In the genomic region with DNA sequence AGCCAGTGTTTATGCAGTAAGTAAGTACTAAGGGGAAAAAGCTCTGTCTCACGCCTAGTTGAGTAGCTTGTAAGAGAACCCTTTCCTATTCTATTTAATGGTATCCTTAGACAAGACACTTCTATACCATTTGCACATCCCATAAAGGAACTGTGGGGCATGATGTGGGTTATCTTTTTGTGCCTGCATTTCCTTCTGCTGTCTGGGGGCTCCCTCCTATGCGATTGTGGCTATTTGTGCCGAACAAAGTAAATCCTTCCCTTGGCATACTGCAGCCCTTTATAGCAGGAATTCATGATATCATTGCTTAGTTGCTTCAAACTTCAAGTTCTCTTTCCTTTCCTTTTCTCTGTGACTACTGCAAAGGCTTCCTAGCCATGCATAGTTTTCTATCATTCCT, we compare ENCODE assay signal across 20 mouse cellular contexts. TPM values are rescaled to one million over a fixed set of nuclear protein-coding genes. Genes with fewer than 3 reads are reported as not detected.
DNase-seq lines count a peak whose midpoint lies in the region; ATAC-seq and TF ChIP-seq lines count a peak whose summit lies in the region.
"Had no signal": no experiment of that assay in that cellular context is flagged by ENCODE, and none has a peak within 500 bp of the region (broad histone marks: within the 10 kb centered on the region; RNA-seq: fewer than 3 reads in every experiment).

No protein-coding gene starts in this region.

- no peak for TF ChIP-seq POLR2A in MEL (IDR thresholded peaks at IDR 0.05; ENCODE audit: control insufficient read depth in 1 of 2, insufficient read depth in 1 of 2, low read depth in 1 of 2, low read length in 2 of 2, poor library complexity in 1 of 2)

- no peak overlapping the region for H3K27ac ChIP-seq in MEL (ENCODE audit: control insufficient read depth, low read depth, low read length)
- no peak overlapping the region for H3K27ac ChIP-seq in stomach, postnatal 0 days (replicated peaks)
- no peak overlapping the region for H3K27ac ChIP-seq in liver, postnatal 0 days (ENCODE audit: low read depth)
- H3K27ac ChIP-seq: embryonic facial prominence, embryonic 10.5 days; embryonic facial prominence, embryonic 12.5 days; forebrain, embryonic 13.5 days; forebrain, embryonic 15.5 days had no signal

- no peak overlapping the region for H3K9ac ChIP-seq in MEL (ENCODE audit: control insufficient read depth, low read depth, low read length, poor library complexity, severe bottlenecking)
- H3K9ac ChIP-seq in stomach, postnatal 0 days (ENCODE audit: low read length), result no peak overlapping the region
- H3K9ac ChIP-seq in liver, postnatal 0 days (replicated peaks), result no peak overlapping the region
- H3K9ac ChIP-seq: embryonic facial prominence, embryonic 12.5 days; forebrain, embryonic 13.5 days; forebrain, embryonic 15.5 days; forebrain, postnatal 0 days had no signal

- H3K36me3 ChIP-seq in MEL (ENCODE audit: control insufficient read depth in 1 of 2, insufficient read depth in 2 of 2, low read length in 2 of 2), result peaks cover 2 to 19% of the 10 kb centered on the region in 2 experiments; a peak in 3 of 4 replicates
- H3K36me3 ChIP-seq in stomach, postnatal 0 days (ENCODE audit: control insufficient read depth, insufficient read depth, low read length), result no peaks in the 10 kb centered on the region
- H3K36me3 ChIP-seq in liver, postnatal 0 days (replicated peaks; ENCODE audit: insufficient read depth, low read length), result no peaks in the 10 kb centered on the region
- H3K36me3 ChIP-seq: embryonic facial prominence, embryonic 10.5 days; embryonic facial prominence, embryonic 12.5 days; forebrain, embryonic 15.5 days had no signal

- no peaks in the 10 kb centered on the region for H3K9me3 ChIP-seq in MEL (replicated peaks; ENCODE audit: insufficient read depth, low read length)
- no peaks in the 10 kb centered on the region for H3K9me3 ChIP-seq in stomach, postnatal 0 days (ENCODE audit: control insufficient read depth, low read length)
- H3K9me3 ChIP-seq in liver, postnatal 0 days (ENCODE audit: low read length), result no peaks in the 10 kb centered on the region
- H3K9me3 ChIP-seq: embryonic facial prominence, embryonic 10.5 days; embryonic facial prominence, embryonic 12.5 days; forebrain, embryonic 13.5 days; forebrain, embryonic 15.5 days had no signal

- WGBS in stomach, postnatal 0 days, result 82% methylated on average over 3 of the region's 3 CpGs
- WGBS in liver, postnatal 0 days (ENCODE audit: insufficient replicate concordance), result 59% methylated on average over 3 of the region's 3 CpGs

- peaks cover 5 to 9% of the 10 kb centered on the region in 2 experiments for H3K4me1 ChIP-seq in MEL (ENCODE audit: control insufficient read depth in 1 of 2, insufficient read depth in 2 of 2, low read length in 2 of 2)
- H3K4me1 ChIP-seq in stomach, postnatal 0 days (replicated peaks; ENCODE audit: control insufficient read depth, insufficient read depth), result no peaks in the 10 kb centered on the region
- H3K4me1 ChIP-seq in liver, postnatal 0 days (ENCODE audit: insufficient read depth), result 0 out of 2 replicates have a peak, but pooled peaks cover 2% of the 10 kb centered on the region
- H3K4me1 ChIP-seq: embryonic facial prominence, embryonic 12.5 days had no signal

- DNase-seq in MEL (ENCODE audit: low read depth, low spot score), result peak; percentile 48
- DNase-seq in MEL-GATA-1-ER (ENCODE audit: extremely low read depth, low read depth), result peak; percentile 73
- no peak for DNase-seq in stomach, postnatal 0 days (ENCODE audit: low spot score)
- DNase-seq in kidney, adult 11 months, result no peak
- DNase-seq in liver, postnatal 0 days, result no peak
- DNase-seq: adrenal gland, adult 2 months; adrenal gland, postnatal 10 days; adrenal gland, postnatal 25 days; cerebellum, adult 11 months; cerebellum, adult 18-20 months; cerebellum, adult 8-10 months; cerebellum, adult 9-11 months; cerebellum, postnatal 14 days; cerebellum, postnatal 36 days; forebrain, postnatal 0 days had no signal

- peak; percentile 45; the same call in 1 of the 2 replicates for ATAC-seq in megakaryocyte progenitor cell, adult 5-6 weeks (replicated peaks; ENCODE audit: poor library complexity)
- ATAC-seq in stomach, postnatal 0 days (ENCODE audit: low FRiP score, low TSS enrichment), result no peak
- no peak for ATAC-seq in liver, postnatal 0 days
- ATAC-seq: forebrain, embryonic 13.5 days; forebrain, embryonic 15.5 days; forebrain, postnatal 0 days had no signal

- H3K79me2 ChIP-seq in MEL (ENCODE audit: control insufficient read depth, insufficient read depth, low read length, poor library complexity), result peaks cover 11% of the 10 kb centered on the region

- no peaks in the 10 kb centered on the region for H3K27me3 ChIP-seq in MEL (ENCODE audit: control insufficient read depth in 1 of 2, insufficient read depth in 2 of 2, low read length in 2 of 2)
- no peaks in the 10 kb centered on the region for H3K27me3 ChIP-seq in stomach, postnatal 0 days (ENCODE audit: control insufficient read depth, insufficient read depth, low read length)
- H3K27me3 ChIP-seq in liver, postnatal 0 days (ENCODE audit: insufficient read depth, low read length), result no peaks in the 10 kb centered on the region
- H3K27me3 ChIP-seq: forebrain, embryonic 15.5 days had no signal

- no peak overlapping the region for H3K4me3 ChIP-seq in MEL (ENCODE audit: control insufficient read depth in 1 of 2, insufficient read depth in 1 of 2, low read depth in 2 of 2, low read length in 2 of 2)
- no peak overlapping the region for H3K4me3 ChIP-seq in stomach, postnatal 0 days (ENCODE audit: low read depth, low read length)
- H3K4me3 ChIP-seq in liver, postnatal 0 days (ENCODE audit: low read depth, low read length), result no peak overlapping the region
- H3K4me3 ChIP-seq: embryonic facial prominence, embryonic 10.5 days; embryonic facial prominence, embryonic 12.5 days; forebrain, embryonic 13.5 days; forebrain, embryonic 15.5 days had no signal

- no peak for TF ChIP-seq RAD21 in MEL (IDR thresholded peaks at IDR 0.05; ENCODE audit: low read depth, low read length)

- no peak for TF ChIP-seq CTCF in MEL (IDR thresholded peaks at IDR 0.05 in 2 of 3, conservative IDR thresholded peaks at IDR 0.05 in 1 of 3; ENCODE audit: control insufficient read depth in 1 of 3, insufficient read depth in 1 of 3, low read depth in 2 of 3, low read length in 3 of 3, poor library complexity in 1 of 3, severe bottlenecking in 1 of 3)
- TF ChIP-seq CTCF in stomach, postnatal 0 days (IDR thresholded peaks at IDR 0.05; ENCODE audit: low read depth), result no peak
- no peak for TF ChIP-seq CTCF in liver, postnatal 0 days (IDR thresholded peaks at IDR 0.05; ENCODE audit: low read depth)

- TF ChIP-seq EP300 in MEL (IDR thresholded peaks at IDR 0.05; ENCODE audit: low read depth in 1 of 2, low read length in 2 of 2), result peak in 1 of 2 experiments; percentile 47; a peak in 2 of 4 replicates
- TF ChIP-seq EP300 in stomach, postnatal 0 days (optimal IDR thresholded peaks at IDR 0.05), result no peak
- TF ChIP-seq EP300 in liver, postnatal 0 days (IDR thresholded peaks at IDR 0.05; ENCODE audit: low read depth), result no peak

- H3K4me2 ChIP-seq in stomach, postnatal 0 days (replicated peaks; ENCODE audit: low read depth), result no peak overlapping the region
- H3K4me2 ChIP-seq in liver, postnatal 0 days (ENCODE audit: low read depth, low read length), result no peak overlapping the region
- H3K4me2 ChIP-seq: embryonic facial prominence, embryonic 12.5 days; forebrain, embryonic 13.5 days; forebrain, embryonic 15.5 days had no signal

TF ChIP-seq in MEL, 35 proteins besides CTCF, POLR2A, EP300 and RAD21 (continues in another document):
- TF ChIP-seq ZMIZ1 (IDR thresholded peaks at IDR 0.05; ENCODE audit: low read depth, low read length) (no peak), TAL1 (IDR thresholded peaks at IDR 0.05; ENCODE audit: low read length) (peak; percentile 37; the same call in 1 of the 2 replicates), ELF1 (IDR thresholded peaks at IDR 0.05; ENCODE audit: low read depth, low read length) (no peak), POLR2AphosphoS2 (IDR thresholded peaks at IDR 0.05; ENCODE audit: low read length) (no peak), MXI1 (IDR thresholded peaks at IDR 0.05; ENCODE audit: low read depth, low read length) (no peak), GATA1 (IDR thresholded peaks at IDR 0.05; ENCODE audit: low read depth, low read length) (0 out of 2 replicates have a peak, but pooled peaks have one; percentile 14), CHD2 (IDR thresholded peaks at IDR 0.05; ENCODE audit: low read length) (no peak), CHD1 (IDR thresholded peaks at IDR 0.05; ENCODE audit: low read depth, low read length) (no peak), TCF12 (IDR thresholded peaks at IDR 0.05; ENCODE audit: low read depth, low read length) (peak; percentile 42; the same call in 1 of the 2 replicates), SMC3 (IDR thresholded peaks at IDR 0.05; ENCODE audit: low read depth, low read length) (no peak), JUND (IDR thresholded peaks at IDR 0.05; ENCODE audit: low read depth, low read length) (no peak)

RNA-seq across cellular contexts. Expression of gene Ofd1, which starts 4.0 kb away (rescaled TPM):
- total RNA-seq in MEL (2012; rRNA removed), result 43.8 and 44.4 TPM in 2 replicates
- 10 to 100 TPM; 39.1 to 65.0 TPM for polyA plus RNA-seq in MEL (2012; ENCODE audit: insufficient read depth in 1 of 2, insufficient read length in 2 of 2, low read depth in 1 of 2, low replicate concordance in 2 of 2, missing spikeins in 1 of 2)
- total RNA-seq in megakaryocyte progenitor cell, adult 5-6 weeks (2015), result 9.8 and 11.3 TPM in 2 replicates
- 12.5 and 17.0 TPM in 2 replicates for total RNA-seq in megakaryocyte progenitor cell, adult 5-6 weeks (2017)
- 4.9 and 5.3 TPM in 2 replicates for polyA plus RNA-seq in stomach, postnatal 0 days (2015; fragmentation: Nextera tagmentation; extraction: Ambion mirVana)
- 2.5 and 2.7 TPM in 2 replicates for polyA plus RNA-seq in liver, postnatal 0 days (2015; fragmentation: Nextera tagmentation; extraction: Ambion mirVana)

RNA-seq across cellular contexts. Expression of gene Trappc2, which starts 4.2 kb away (rescaled TPM):
- 15.6 and 17.8 TPM in 2 replicates for total RNA-seq in MEL (2012; rRNA removed)
- polyA plus RNA-seq in MEL (2012; ENCODE audit: insufficient read depth in 1 of 2, insufficient read length in 2 of 2, low read depth in 1 of 2, low replicate concordance in 2 of 2, missing spikeins in 1 of 2), result 10 to 100 TPM in 1 of 2 experiments, not detected in 1; 12.5 TPM
- 15.7 and 18.6 TPM in 2 replicates for total RNA-seq in megakaryocyte progenitor cell, adult 5-6 weeks (2015)
- 8.7 and 12.2 TPM in 2 replicates for total RNA-seq in megakaryocyte progenitor cell, adult 5-6 weeks (2017)
- polyA plus RNA-seq in stomach, postnatal 0 days (2015; fragmentation: Nextera tagmentation; extraction: Ambion mirVana), result 28.3 and 28.5 TPM in 2 replicates
- polyA plus RNA-seq in liver, postnatal 0 days (2015; fragmentation: Nextera tagmentation; extraction: Ambion mirVana), result 12.9 and 13.1 TPM in 2 replicates

RNA-seq across cellular contexts. Expression of gene Rab9, which starts 35.1 kb away (rescaled TPM):
- 32.3 and 38.2 TPM in 2 replicates for total RNA-seq in MEL (2012; rRNA removed)
- polyA plus RNA-seq in MEL (2012; ENCODE audit: insufficient read depth in 1 of 2, insufficient read length in 2 of 2, low read depth in 1 of 2, low replicate concordance in 2 of 2, missing spikeins in 1 of 2), result 100 to 1,000 TPM in 1 of 2 experiments, 10 to 100 TPM in 1; 50.0 to 136 TPM
- 73.4 and 92.1 TPM in 2 replicates for total RNA-seq in megakaryocyte progenitor cell, adult 5-6 weeks (2015)
- total RNA-seq in megakaryocyte progenitor cell, adult 5-6 weeks (2017), result 95.2 and 108 TPM in 2 replicates
- polyA plus RNA-seq in stomach, postnatal 0 days (2015; fragmentation: Nextera tagmentation; extraction: Ambion mirVana), result 82.2 and 85.1 TPM in 2 replicates
- 44.0 and 47.1 TPM in 2 replicates for polyA plus RNA-seq in liver, postnatal 0 days (2015; fragmentation: Nextera tagmentation; extraction: Ambion mirVana)

Comparison
In these comparisons a context has a peak if more than half of its experiments do, and no peak if none do; other contexts are left out.
1. DNase-seq: peak in MEL (single experiment) and MEL-GATA-1-ER (single experiment); none in stomach, postnatal 0 days (single experiment), kidney, adult 11 months (single experiment) and liver, postnatal 0 days (single experiment).